Mouse (Mus musculus) stomach, embryonic 16.5 days (tissue): ENCODE measurements around the gene Atg14. TPM values are rescaled to one million over a fixed set of nuclear protein-coding genes. Genes with fewer than 3 reads are reported as not detected.
"Not testable (repeated sequence)": the region's sequence is repeated elsewhere in the genome, so short reads cannot be mapped to it uniquely, and the experiment has no call there.

Experiments used
- ATAC-seq: fragments of 200-750 bp; cut with Nextera tagmentation; 2 replicates; pipeline ENCODE4 v1.8.0; 2017; ENCODE audit warnings: moderate number of reproducible peaks, moderate TSS enrichment; ENCODE audit not compliant: insufficient read depth, low FRiP score
- H3K27ac ChIP-seq: fragments of 300-500 bp; sonication (generic); 2 replicates; pipeline ENCODE4 v1.5.1; 2014; ENCODE audit warnings: low read length
- H3K27me3 ChIP-seq: fragments of 300-500 bp; sonication (generic); 2 replicates; pipeline ENCODE4 v1.6.1; 2014; ENCODE audit warnings: low read length, control low read depth, mixed read lengths; ENCODE audit not compliant: control insufficient read depth, insufficient read depth
- H3K36me3 ChIP-seq: fragments of 300-500 bp; sonication (generic); 2 replicates; pipeline ENCODE4 v1.6.1; 2014; ENCODE audit warnings: low read length; ENCODE audit not compliant: control insufficient read depth, insufficient read depth
- H3K4me1 ChIP-seq: fragments of 300-500 bp; sonication (generic); 2 replicates; pipeline ENCODE4 v1.6.1; 2014; ENCODE audit warnings: low read length, control low read depth, mixed read lengths; ENCODE audit not compliant: control insufficient read depth, insufficient read depth
- H3K4me2 ChIP-seq: fragments of 300-500 bp; sonication (generic); 2 replicates; pipeline ENCODE4 v1.6.1; 2014; ENCODE audit warnings: low read depth, low read length, mixed read lengths
- H3K4me3 ChIP-seq: fragments of 300-500 bp; sonication (generic); replicated peaks from 2 replicates; pipeline ENCODE4 v1.5.1; 2014; ENCODE audit warnings: mild to moderate bottlenecking, low read length
- H3K9ac ChIP-seq: fragments of 300-500 bp; sonication (generic); 2 replicates; pipeline ENCODE4 v1.6.1; 2014; ENCODE audit warnings: low read length
- H3K9me3 ChIP-seq: fragments of 300-500 bp; sonication (generic); replicated peaks from 2 replicates; pipeline ENCODE4 v1.6.1; 2016; ENCODE audit warnings: low read length, control low read depth; ENCODE audit not compliant: control insufficient read depth
- WGBS: fragments of 180-500 bp; shearing (Covaris S2); extraction: QIAGEN DNeasy Blood & Tissue Kit; methylation state at CpG from one replicate; pipeline ENCODE4 v1.1.7; 2014; 5-methylcytosine and 5-hydroxymethylcytosine counted together
- polyA plus RNA-seq: library from polyadenylated mRNA; unstranded; fragments of >200 nt; fragmentation: Nextera tagmentation; extraction: Ambion mirVana; gene quantifications from 2 replicates; pipeline ENCODE4 v1.2.1, GENCODE M21; 2015

Gene Atg14
- polyA plus RNA-seq, 1 experiment from 2014 or later, result 14.8 TPM

DNA sequence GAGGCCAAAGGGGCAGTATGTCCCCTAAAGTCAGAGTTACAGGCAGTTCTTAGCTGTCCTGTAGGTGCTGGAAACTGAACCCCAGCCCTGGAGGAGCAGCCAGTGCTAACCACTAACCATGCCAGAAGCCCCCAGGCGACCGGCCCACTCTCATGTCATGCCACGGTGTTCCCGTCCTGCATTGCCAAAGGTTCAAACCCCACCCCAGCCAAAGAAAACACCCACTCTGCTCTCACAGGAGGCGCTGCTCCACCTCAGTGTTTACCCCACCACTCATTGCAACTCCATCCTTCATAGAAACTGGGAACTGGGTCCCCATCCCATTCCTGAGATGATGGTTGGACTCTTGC lies 36.3 kb downstream of the Atg14 start:
- no peak overlapping the region for H3K4me2 ChIP-seq
- H3K9me3 ChIP-seq, result no peaks in the 10 kb centered on the region
- no peak for ATAC-seq
- H3K4me1 ChIP-seq, result peaks cover 18% of the 10 kb centered on the region
- no peak overlapping the region for H3K4me3 ChIP-seq
- WGBS, result 86% methylated on average over 5 of the region's 5 CpGs
- H3K36me3 ChIP-seq, result no peaks in the 10 kb centered on the region
- H3K9ac ChIP-seq, result no peak overlapping the region
- peak overlapping the region; percentile 10; the same call in 1 of the 2 replicates for H3K27ac ChIP-seq
- H3K27me3 ChIP-seq, result no peaks in the 10 kb centered on the region

GRCm38 (mm10) chr14:47533365-47534175 lies 36.9 kb downstream of the Atg14 start:
- Histone ChIP-seq H3K27ac (peak overlapping the region; percentile 50), H3K9ac (no peak overlapping the region), H3K4me1 (peaks cover 18% of the 10 kb centered on the region), H3K4me2 (peak overlapping the region; percentile 31; the same call in 1 of the 2 replicates), H3K9me3 (no peaks in the 10 kb centered on the region), H3K27me3 (no peaks in the 10 kb centered on the region), H3K4me3 (no peak overlapping the region), H3K36me3 (no peaks in the 10 kb centered on the region)
- WGBS, result 31% methylated on average over 11 of the region's 11 CpGs
- ATAC-seq, result peak; percentile 93

- Histone ChIP-seq H3K36me3 (no peaks in the 10 kb centered on the region), H3K27me3 (no peaks in the 10 kb centered on the region), H3K9me3 (no peaks in the 10 kb centered on the region), H3K4me2 (no peak overlapping the region), H3K27ac (peak overlapping the region; percentile 8; the same call in 1 of the 2 replicates), H3K4me3 (no peak overlapping the region), H3K4me1 (peaks cover 21% of the 10 kb centered on the region), H3K9ac (no peak overlapping the region)
- no peak for ATAC-seq
- 58% methylated on average over 1 of the region's 1 CpGs for WGBS
Observed at GRCm38 (mm10) chr14:47532496-47532895, 38.0 kb downstream of the Atg14 start.

DNA sequence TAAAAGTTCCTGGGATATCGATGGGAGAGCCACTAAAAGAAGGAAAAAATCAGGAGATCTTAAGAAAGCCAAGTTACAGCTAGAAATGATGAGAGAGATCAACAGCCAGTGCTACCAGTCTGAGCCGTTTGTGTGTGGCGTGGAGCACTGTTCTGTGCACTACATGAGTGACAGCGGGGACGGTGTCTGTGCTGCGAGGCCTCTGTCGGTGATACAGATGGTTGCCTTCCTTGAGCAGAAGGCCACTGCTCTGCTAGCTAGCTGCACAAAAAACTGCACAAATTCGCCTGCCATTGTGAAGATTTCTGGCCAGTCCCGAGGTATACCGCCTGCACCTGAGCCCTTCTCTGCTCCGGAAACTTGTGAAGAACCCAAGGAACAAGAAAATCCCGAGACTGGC lies 40.9 kb downstream of the Atg14 start:
- not testable (repeated sequence) for H3K36me3 ChIP-seq, H3K27me3 ChIP-seq, H3K27ac ChIP-seq, H3K4me3 ChIP-seq, ATAC-seq, H3K9me3 ChIP-seq, H3K4me2 ChIP-seq, H3K9ac ChIP-seq
- H3K4me1 ChIP-seq, result peaks cover 21% of the 10 kb centered on the region
- 95% methylated on average over 9 of the region's 12 CpGs for WGBS

DNA sequence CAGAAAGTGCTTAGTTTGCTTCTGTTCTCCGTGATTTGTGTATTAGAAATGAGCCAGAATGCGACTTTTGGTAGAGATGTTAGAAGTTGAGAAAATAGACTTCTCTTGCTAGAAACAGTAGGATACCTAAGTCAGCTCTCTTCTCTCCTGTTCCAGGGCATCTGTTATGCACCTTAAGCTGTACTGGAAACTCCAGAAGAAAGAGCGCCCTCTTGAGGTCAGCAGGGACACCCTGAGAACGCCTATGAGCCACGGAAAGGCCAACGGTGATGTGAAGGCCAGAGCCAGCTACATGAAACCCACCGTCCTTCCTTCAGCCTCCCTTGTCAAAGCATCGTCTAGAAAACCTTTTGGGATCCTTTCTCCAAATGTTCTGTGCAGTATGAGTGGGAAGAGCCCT lies 41.4 kb downstream of the Atg14 start:
- Histone ChIP-seq H3K36me3 (no peaks in the 10 kb centered on the region), H3K4me2 (no peak overlapping the region), H3K27me3 (no peaks in the 10 kb centered on the region), H3K9me3 (no peaks in the 10 kb centered on the region), H3K27ac (no peak overlapping the region), H3K4me3 (no peak overlapping the region), H3K9ac (no peak overlapping the region), H3K4me1 (peaks cover 16% of the 10 kb centered on the region)
- ATAC-seq, result no peak
- 41% methylated on average over 8 of the region's 8 CpGs for WGBS

DNA sequence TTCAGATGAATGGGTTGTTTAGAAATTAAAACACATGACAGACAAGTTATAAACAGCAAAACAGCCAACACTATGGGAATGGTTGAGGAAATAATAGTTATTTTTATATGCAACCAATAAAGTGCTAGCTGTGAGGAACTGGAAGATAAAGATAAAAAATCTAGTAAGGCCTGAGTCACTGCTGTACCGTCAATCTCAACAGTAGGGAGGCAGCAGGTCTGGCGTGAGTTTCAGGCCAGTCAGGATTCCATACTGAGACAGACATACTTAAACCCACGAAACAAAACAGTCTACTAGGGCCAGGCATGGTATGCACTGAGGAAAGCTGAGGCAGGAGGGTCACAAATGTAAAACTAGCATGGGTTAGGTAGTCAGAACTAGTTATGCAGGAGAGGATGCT lies 42.2 kb downstream of the Atg14 start:
- H3K27me3 ChIP-seq, result no peaks in the 10 kb centered on the region
- no peak overlapping the region for H3K4me3 ChIP-seq
- no peak for ATAC-seq
- 77% methylated on average over 3 of the region's 3 CpGs for WGBS
- H3K4me1 ChIP-seq, result peaks cover 8% of the 10 kb centered on the region
- no peak overlapping the region for H3K4me2 ChIP-seq
- H3K27ac ChIP-seq, result no peak overlapping the region
- H3K9me3 ChIP-seq, result no peaks in the 10 kb centered on the region
- H3K9ac ChIP-seq, result no peak overlapping the region
- no peaks in the 10 kb centered on the region for H3K36me3 ChIP-seq

GRCm38 (mm10) chr14:47527833-47528232 lies 42.6 kb downstream of the Atg14 start:
- Histone ChIP-seq H3K36me3 (no peaks in the 10 kb centered on the region), H3K27ac (no peak overlapping the region), H3K4me1 (0 out of 2 replicates have a peak, but pooled peaks cover 4% of the 10 kb centered on the region), H3K27me3 (no peaks in the 10 kb centered on the region), H3K4me2 (no peak overlapping the region), H3K9ac (no peak overlapping the region), H3K4me3 (no peak overlapping the region), H3K9me3 (no peaks in the 10 kb centered on the region)
- ATAC-seq, result 0 out of 2 replicates have a peak, but pooled peaks have one; percentile 39
- 69% methylated on average over 2 of the region's 2 CpGs for WGBS

DNA sequence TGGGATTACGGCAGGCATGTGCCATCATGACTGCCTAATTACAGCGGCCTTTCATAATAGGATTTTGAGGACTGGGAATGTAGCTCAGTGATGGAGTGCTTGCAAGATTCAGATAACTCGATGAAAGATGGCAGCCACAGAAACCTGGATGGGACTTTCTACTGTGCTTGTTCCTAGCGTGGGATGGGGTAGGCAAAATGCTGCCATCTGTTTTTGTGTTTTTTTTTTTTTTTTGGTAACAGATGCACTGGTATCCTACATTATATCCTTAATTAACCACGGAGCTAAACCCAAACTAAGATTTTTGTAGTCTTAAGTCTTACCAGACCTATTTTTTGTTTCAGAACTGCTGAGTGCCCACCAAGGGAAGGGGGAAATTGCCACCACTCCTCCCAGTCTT lies 44.6 kb downstream of the Atg14 start:
- no peak for ATAC-seq
- WGBS, result 88% methylated on average over 5 of the region's 5 CpGs

DNA sequence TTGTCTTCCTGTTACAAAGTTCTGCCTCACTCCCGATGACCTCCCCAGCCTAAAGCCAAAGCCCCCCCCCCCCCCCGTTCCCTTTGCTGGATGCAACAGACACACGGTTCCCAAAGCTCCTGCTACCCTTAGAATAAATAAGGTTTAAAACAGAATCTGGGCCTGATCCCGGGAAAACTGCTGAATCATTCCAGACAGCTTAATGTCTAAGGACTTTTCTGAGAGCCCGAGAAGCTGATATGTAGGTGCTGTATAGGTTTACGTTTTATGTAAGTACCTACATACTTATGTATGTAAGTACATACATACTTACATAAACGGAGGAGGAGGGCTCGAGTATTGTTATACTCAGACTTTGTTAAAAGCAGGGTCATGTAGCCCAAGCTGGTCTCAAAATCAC lies 45.1 kb downstream of the Atg14 start:
- no peaks in the 10 kb centered on the region for H3K9me3 ChIP-seq

More for the DNA sequence above, 44.6 kb downstream of the Atg14 start:
- Histone ChIP-seq H3K27me3 (no peaks in the 10 kb centered on the region), H3K9ac (no peak overlapping the region), H3K9me3 (no peaks in the 10 kb centered on the region), H3K4me3 (no peak overlapping the region), H3K4me2 (no peak overlapping the region), H3K4me1 (0 out of 2 replicates have a peak, but pooled peaks cover 4% of the 10 kb centered on the region), H3K27ac (no peak overlapping the region), H3K36me3 (no peaks in the 10 kb centered on the region)

More for the DNA sequence above, 45.1 kb downstream of the Atg14 start:
- H3K27me3 ChIP-seq, result no peaks in the 10 kb centered on the region
- H3K9ac ChIP-seq, result no peak overlapping the region
- no peak overlapping the region for H3K4me2 ChIP-seq
- H3K4me3 ChIP-seq, result no peak overlapping the region
- ATAC-seq, result no peak
- H3K27ac ChIP-seq, result no peak overlapping the region
- H3K4me1 ChIP-seq, result 0 out of 2 replicates have a peak, but pooled peaks cover 4% of the 10 kb centered on the region
- WGBS, result 70% methylated on average over 8 of the region's 8 CpGs
- H3K36me3 ChIP-seq, result no peaks in the 10 kb centered on the region
